Mouse (Mus musculus): ENCODE results near the gene Akap7.
A peak's percentile ranks its signal among the peaks of the same experiment; 100 is the strongest.

Akap7 gene

GRCm38 (mm10) chr10:25257466-25257865 is 50.2 kb downstream of the Akap7 start:
- no peak for DNase-seq (ENCODE audit: low read depth, low spot score)

GRCm38 (mm10) chr10:25253474-25253873 is 54.2 kb downstream of the Akap7 start:
- DNase-seq (ENCODE audit: low read depth, low spot score), result no peak

GRCm38 (mm10) chr10:25253006-25253405 is 54.7 kb downstream of the Akap7 start:
- DNase-seq (ENCODE audit: low read depth, low spot score), result no peak

GRCm38 (mm10) chr10:25250108-25250507 is 57.6 kb downstream of the Akap7 start:
- peak; percentile 68 for DNase-seq (ENCODE audit: low read depth, low spot score)

GRCm38 (mm10) chr10:25246173-25246572 is 61.5 kb downstream of the Akap7 start:
- peak; percentile 35 for DNase-seq (ENCODE audit: low read depth, low spot score)

GRCm38 (mm10) chr10:25239156-25239555 is 68.5 kb downstream of the Akap7 start:
- peak; percentile 51 for DNase-seq (ENCODE audit: low read depth, low spot score)

- no peak for DNase-seq (ENCODE audit: low read depth, low spot score)
Measured at GRCm38 (mm10) chr10:25234080-25234479, 73.6 kb downstream of the Akap7 start.

- DNase-seq (ENCODE audit: low read depth, low spot score), result no peak
Measured at GRCm38 (mm10) chr10:25232700-25233099, 75.0 kb downstream of the Akap7 start.

GRCm38 (mm10) chr10:25231358-25231757 is 76.3 kb downstream of the Akap7 start:
- DNase-seq (ENCODE audit: low read depth, low spot score), result no peak

- no peak for DNase-seq (ENCODE audit: low read depth, low spot score)
Measured at GRCm38 (mm10) chr10:25224371-25224770, 83.3 kb downstream of the Akap7 start.

- DNase-seq (ENCODE audit: low read depth, low spot score), result no peak
Measured at GRCm38 (mm10) chr10:25220754-25221153, 86.9 kb downstream of the Akap7 start.

GRCm38 (mm10) chr10:25219901-25220495 is 87.7 kb downstream of the Akap7 start:
- no peak for DNase-seq (ENCODE audit: low read depth, low spot score)

GRCm38 (mm10) chr10:25219220-25219628 is 88.4 kb downstream of the Akap7 start:
- DNase-seq (ENCODE audit: low read depth, low spot score), result peak; percentile 70

- no peak for DNase-seq (ENCODE audit: low read depth, low spot score)
Measured at GRCm38 (mm10) chr10:25218746-25219145, 88.9 kb downstream of the Akap7 start.

GRCm38 (mm10) chr10:25215977-25216376 is 91.7 kb downstream of the Akap7 start:
- no peak for DNase-seq (ENCODE audit: low read depth, low spot score)

- no peak for DNase-seq (ENCODE audit: low read depth, low spot score)
Measured at GRCm38 (mm10) chr10:25213716-25214115, 94.0 kb downstream of the Akap7 start.

- no peak for DNase-seq (ENCODE audit: low read depth, low spot score)
Measured at GRCm38 (mm10) chr10:25208619-25209018, 99.1 kb downstream of the Akap7 start.

- no peak for DNase-seq (ENCODE audit: low read depth, low spot score)
Measured at GRCm38 (mm10) chr10:25207866-25208265, 99.8 kb downstream of the Akap7 start.

- DNase-seq (ENCODE audit: low read depth, low spot score), result peak; percentile 63
Measured at GRCm38 (mm10) chr10:25200691-25201090, 107.0 kb downstream of the Akap7 start.

GRCm38 (mm10) chr10:25199510-25200353 is 107.9 kb downstream of the Akap7 start:
- peak; percentile 33 for DNase-seq (ENCODE audit: low read depth, low spot score)

GRCm38 (mm10) chr10:25198575-25198974 is 109.1 kb downstream of the Akap7 start:
- DNase-seq (ENCODE audit: low read depth, low spot score), result peak; percentile 17

- no peak for DNase-seq (ENCODE audit: low read depth, low spot score)
Measured at GRCm38 (mm10) chr10:25198048-25198447, 109.6 kb downstream of the Akap7 start.

Data from CD4-positive, CD25-positive, alpha-beta regulatory T cell, adult 2 months (primary cell).